Mouse (Mus musculus): ENCODE data around the gene Sgcg.

Gene Sgcg

DNA sequence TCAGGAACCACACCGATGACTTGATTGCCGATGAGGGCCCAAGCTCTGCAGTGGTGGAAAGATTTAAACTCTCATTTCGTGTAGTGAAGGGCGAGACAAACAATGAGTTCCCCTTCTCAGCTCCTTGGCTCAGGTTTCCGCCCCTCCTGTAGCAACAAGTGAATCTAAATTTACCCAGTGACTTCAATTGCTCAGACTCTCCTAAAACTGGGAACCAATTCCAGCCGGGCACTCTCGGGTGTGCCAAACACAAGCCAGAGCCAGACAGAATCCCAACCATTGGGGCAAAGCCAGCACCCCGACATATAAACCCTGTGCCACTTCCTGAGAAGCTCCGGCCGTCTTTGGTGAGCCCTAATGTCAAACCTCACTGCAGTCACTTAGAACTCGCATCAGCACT is at the start of gene Sgcg:
Sgcg (minus strand) TSS at position 139 of the 400 bp plus-strand sequence.
- no peak for DNase-seq (ENCODE audit: low read depth, low spot score)

DNA sequence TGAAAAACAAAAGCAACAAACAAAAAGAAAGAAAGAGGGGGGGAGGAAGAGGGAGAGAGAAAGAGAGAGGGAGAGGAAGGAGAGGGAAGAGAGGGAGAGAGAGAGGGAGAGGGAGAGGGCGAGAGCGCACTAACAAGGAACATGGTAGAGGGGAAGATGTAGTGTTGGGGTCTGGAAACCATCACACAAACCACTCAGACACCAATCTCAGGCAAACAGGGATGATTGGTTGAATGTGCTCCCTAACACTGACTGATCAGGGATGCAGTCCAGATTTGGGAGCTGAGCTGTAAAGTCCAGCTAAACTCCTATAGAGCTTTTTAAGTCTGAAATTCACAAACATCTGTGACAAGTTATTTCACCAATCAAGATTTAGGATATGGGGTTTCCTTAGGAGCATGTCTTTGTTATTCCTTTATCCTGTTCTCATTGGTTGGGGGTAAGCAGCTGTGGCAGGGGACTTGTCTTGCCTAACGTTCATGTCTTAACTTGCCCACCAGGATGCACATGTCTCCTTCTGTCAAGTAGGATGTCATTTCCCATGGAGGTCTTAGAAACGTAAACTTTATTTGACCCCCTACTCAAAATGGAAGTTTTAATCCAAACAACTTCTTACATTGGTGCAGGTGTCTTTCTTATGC is 45.8 kb upstream of the Sgcg start:
- no peak for DNase-seq (ENCODE audit: low read depth, low spot score)

DNA sequence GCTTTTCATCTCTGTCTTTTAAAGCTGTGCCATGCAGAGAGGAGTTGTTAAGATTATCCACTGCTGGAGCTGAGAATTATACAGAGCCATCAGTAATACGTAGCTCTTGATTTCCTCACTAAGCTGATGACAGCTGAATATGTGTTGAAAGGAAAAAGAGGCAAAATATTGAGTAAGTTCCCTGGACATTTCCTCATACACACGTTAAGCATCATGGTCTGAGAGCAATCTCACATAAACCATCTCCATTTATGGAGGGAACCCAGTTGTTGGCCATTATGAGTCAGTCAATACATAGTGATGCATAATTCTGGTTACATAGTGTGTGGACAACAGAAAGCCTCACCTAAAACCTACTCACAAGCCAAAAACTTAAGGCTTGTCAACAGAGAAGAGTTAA is 44.1 kb upstream of the Sgcg start:
- DNase-seq (ENCODE audit: low read depth, low spot score) = no peak

DNA sequence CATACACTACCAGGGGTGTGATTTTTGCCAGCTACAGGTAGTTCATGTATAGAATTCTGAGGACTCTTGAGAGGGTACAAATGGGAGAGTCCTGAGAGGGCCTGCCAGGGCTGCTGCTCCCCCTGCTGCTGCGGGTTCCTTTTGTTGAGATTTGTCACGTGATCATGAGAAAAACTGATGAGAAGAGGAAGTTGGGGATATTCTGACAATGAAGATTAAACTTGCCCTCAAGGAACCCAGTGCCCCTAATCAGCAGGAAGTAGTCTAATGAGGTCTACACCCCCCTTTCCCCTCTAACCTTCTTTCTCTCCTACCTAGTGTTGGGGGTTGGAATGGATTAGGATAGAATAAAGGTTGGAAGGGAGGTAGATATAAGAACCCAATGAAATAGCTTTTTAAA is 43.0 kb upstream of the Sgcg start:
- DNase-seq (ENCODE audit: low read depth, low spot score) = no peak

DNA sequence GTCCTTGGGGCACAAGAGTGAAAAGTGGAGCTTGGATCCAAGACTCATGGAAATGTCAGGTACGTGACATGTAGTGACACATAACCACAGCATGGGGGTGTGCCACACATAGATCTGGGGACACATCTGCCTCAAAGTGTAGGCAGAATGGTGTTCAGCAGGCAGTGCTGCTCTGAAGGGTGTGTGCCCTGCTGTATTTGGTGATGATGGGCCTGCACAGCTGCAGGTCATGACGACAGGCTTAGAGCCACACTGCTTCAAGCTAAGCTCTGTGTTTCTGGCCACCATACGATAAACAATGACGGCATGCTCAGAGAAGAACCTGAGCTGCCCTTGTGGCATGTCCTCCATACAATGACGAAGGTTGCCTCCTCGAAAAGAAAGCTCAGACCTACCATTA is 41.5 kb upstream of the Sgcg start:
- DNase-seq (ENCODE audit: low read depth, low spot score) = no peak

DNA sequence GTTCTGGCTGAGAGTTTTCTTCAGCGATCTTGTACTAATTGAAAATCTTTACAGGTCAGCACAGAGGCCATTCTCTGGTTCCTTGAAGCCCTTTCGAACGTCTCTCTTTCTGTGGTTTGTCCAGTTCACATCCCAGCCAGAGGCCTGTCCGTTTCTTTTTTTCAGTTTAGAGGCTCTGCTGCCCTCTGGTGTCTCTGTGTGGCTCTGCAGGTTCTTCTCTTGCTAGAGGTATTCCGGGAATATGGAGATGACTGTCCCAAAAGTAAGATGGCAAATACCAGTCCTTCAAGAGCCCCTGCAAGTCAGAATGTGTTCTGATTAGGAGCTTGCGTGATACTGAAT is 36.4 kb upstream of the Sgcg start:
- DNase-seq (ENCODE audit: low read depth, low spot score) = peak; percentile 58

DNA sequence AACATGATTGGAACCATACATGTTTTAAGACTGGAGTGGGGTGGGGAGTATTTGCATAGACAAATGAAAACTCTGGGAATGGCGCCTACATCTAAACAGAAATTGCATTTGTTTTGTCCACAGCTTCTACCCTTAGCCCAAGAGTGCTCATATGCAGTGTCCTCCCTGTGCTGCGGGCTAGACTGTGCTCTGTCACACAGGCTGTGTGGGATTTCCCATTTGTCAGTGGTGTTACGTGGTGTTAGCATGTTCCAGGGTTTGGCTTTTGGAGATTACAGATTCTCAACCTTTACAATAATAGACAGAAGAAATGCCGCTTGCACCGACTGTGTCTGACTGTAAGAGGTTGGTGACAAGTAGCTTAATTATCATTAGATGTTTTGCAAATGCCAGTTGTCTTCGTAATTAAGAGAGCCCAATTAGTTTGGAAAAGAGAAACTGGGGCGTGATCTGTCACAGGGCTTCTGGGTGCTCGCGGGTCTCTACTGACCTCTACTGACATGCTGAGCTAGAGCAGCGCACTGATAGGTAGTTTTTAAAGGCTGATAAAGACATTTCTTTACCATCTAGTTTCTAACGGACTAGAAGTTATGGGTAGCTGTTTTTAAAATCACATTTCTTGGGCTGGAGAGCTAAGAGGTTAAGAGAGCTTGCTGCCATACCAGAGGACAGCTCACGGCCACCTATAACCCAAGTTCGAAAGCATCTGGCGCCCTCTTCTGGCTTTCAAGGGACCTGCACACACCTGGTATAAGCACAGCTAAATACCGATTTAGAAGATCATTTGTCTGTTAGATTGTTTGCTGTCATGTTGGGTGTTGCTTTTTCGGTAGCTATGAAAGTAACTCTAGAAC is 35.8 kb upstream of the Sgcg start:
- peak; percentile 54 for DNase-seq (ENCODE audit: low read depth, low spot score)

DNA sequence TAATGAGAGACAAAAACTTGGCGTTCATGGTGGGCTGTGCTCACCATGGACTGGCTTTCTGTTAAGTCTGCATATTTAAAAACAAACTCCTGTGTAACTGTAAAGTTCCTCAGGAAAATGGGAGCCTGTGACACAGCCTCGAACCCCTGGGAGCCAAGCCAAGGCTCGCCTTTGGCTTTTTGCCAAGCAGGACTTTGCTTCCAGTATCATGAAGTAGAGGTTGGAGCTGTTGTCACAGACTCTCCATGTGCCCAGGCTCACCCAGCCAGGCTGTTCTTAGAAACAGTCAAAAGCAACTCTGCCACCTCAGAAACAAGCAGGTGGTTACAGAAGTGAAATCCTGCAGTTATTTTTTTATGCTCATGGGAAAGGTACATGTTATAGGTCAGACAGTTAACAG is 32.4 kb upstream of the Sgcg start:
- no peak for DNase-seq (ENCODE audit: low read depth, low spot score)

DNA sequence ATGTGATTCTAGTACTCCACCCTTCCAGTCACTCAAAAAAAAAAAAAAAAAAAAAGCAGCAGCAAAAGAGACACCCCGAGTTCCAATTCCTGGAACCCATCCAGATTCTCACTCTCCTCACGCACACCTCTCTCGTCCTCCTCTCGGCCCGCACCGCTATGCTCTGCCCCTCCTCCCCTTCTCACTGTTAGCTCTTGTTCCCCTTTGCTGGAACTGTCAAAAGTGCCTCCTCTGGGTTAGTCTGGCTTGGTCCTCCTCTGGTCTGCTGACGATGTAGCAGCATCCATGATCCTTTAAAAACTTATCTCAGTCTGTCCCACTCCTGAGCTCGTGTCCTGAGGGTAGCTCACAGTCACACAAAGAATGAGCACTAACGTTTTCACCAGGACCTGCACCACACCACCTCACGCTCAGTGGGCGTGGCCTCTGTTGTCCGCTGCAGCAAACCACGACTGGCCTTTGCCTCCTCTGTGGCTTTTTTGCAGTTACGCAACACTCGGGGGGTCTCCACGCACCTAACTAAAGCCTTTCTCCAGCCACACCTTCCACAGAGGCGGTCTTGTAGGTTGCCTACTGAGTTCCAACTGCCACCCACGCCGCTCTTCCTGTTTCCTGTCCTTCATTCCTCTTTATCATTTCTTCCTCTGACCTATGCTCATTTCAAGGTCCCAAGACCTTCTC is 30.5 kb upstream of the Sgcg start:
- no peak for DNase-seq (ENCODE audit: low read depth, low spot score)

DNA sequence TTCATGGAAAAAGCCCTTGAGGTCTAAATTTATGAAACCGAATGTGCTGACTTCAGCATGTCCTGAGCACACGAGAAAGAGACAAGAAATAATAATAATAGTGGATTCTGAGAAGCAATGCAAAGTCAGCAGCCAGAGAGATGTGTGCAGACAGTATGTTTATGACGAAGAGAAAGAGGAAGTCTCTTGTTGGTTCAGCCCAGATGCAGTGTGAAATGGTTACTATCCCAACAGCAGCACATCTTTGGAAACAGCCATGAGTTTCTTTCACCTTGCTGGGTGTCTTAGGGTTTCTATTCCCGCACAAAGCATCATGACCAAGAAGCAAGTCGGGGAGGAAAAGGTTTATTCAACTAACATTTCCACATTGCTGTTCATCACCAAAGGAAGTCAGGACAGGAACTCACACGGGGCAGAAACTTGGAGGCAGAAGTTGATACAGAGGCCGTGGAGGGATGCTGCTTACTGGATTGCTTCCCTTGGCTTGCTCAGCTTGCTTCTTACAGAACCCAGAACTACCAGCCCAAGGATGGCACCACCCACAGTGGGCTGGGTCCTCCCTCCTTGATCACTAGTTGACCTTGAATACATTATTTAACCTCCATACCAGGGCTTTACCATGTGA is 20.5 kb upstream of the Sgcg start:
- no peak for DNase-seq (ENCODE audit: low read depth, low spot score)

DNA sequence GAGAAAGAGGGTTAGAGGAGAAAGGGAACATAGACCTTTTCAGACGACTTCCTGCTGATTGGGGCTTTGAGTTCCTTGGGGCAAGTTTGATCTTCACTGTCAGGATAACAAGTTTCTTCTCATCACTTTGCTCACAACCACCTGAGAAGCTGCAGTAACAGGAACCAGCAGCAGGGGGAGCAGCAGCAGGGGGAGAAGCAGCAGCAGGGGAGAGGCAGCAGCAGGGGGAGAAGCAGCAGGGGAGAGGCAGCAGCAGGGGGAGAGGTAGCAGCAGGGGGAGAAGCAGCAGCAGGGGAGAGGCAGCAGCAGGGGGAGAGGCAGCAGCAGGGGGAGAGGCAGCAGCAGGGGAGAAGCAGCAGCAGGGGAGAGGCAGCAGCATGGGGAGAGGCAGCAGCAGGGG is 19.0 kb upstream of the Sgcg start:
- DNase-seq (ENCODE audit: low read depth, low spot score) = peak; percentile 32

DNA sequence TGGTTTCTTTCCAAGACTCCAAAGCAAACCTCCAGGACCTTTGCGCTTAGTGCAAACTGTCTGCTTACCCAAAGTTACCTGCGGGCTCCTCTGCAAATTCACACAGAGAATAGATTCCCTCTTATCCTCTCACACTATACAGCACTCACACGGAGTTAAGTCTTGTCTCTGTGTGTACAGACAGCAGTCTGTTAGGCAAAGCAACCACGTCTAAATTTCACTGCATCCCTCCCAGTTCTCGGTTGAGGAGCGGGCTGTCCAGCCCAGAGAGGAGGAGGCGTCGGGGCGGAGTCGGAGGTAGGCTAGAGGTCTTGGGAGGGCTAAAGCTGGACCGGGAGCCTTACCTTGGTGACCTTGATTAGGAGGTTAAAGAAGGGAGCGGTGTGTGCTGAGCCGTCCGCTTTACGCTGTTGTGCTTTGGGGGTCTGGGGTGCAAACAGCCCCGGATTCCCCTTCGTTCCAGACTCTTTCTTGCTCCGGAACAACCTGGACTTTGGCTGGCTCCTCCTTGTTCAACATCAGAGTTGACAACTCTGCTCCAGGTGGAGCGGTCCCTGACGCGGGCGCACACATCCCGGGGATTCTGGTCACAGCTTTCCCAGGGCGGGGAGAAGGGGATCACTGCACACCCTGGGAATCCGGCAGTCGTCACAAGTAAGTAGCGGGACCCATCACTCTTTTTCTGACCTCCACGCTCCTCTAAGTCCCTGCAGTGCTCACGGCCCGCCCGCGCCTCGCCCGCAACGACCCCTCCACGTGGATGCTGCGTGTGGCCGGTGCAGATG is 16.3 kb upstream of the Sgcg start:
- no peak for DNase-seq (ENCODE audit: low read depth, low spot score)

DNA sequence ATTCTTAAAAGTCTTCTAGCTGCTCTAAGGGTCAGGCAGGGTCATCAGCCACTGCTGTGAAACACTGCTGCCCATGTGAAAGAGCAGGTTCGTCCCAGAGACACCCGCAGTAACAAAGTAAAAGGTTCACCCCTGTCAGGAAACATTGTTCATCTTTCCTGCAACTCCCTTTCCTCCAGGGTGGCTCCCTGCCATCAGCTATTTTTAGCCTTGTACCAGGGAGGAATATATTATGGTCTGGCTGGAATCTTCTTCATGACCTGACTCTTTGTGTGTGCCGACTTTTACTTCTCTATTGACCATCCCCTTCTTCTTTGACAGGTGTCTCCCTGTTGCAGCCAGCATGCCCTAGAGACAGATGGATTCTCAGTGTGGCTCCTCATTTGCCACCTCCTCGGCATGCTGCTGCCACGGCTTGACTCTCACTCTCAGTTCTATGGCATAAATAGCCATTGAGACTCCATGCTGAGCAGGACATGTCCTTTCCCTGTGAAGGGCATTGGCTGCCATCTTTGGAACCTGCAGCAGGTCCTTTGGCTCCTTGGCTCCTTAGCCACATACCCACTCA is 9.7 kb upstream of the Sgcg start:
- no peak for DNase-seq (ENCODE audit: low read depth, low spot score)

DNA sequence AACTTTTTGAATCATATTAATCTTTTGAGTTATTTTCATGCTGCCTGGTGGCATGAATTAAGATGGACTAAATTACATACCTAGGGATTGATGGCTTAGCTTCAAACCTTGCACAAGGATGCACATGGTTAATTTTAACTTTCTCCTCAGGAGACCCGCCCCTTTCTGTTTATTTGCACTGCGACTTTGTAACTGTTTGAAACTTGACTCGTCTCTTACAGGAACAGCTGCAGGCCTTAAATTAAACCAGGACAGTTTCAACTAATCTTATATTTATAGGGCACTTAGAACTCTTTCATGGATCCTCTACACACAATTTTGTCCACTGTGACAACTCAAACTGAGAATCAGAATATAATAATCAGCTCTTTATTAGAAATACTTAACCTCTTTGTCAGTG is 794 bp upstream of the Sgcg start:
- no peak for DNase-seq (ENCODE audit: low read depth, low spot score)

DNA sequence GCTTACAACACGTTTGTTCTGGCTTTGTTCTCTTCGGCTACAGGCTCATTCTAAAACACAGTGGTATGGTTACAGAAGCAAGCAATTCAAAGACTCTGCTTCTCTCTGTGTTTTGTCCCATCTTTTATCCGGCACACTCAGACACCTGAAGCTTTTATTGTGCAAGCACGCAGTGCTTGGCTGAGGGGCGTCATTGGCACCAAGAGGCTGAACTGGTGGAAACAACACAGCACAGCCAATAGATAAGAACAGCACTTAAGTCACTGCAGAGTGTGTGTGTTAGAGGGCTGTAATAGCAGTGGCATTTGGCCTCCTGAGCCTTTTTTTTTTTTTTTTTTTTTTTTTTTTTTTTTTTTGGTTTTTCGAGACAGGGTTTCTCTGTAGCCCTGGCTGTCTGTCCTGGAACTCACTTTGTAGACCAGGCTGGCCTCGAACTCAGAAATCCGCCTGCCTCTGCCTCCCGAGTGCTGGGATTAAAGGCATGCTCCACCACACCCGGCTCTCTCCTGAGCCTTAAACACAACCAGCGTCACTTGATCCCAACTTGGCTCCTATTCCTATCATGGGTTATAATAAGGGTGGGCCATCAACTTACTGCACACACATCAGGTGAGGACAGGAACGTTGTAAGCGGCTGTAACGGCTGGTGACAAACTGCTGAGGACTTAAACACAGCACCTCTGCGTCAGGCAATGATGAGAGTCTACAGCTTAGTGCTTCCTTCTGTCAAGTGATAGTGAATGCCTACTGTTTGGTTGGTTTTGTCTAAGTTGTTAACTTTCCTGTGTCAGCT is 5.5 kb downstream of the Sgcg start:
- no peak for DNase-seq (ENCODE audit: low read depth, low spot score)

DNA sequence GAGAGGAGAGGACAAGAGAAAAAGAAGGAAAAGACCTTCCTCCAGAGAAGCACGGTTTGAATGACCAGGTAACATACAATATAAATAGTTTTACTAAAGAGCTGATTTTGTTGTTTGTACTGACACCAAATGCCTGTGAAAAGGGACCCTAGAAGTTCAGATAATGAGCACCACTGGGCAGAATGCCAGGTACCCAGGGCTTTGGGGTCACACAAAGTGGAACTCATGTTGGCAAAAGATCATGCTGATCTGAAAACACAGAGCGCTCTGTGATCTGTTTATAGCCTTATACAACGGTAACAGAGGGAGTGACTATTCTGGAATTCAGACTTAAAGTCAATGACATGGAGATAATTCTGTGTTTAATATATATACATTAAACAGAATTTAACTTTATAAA is 11.8 kb downstream of the Sgcg start:
- no peak for DNase-seq (ENCODE audit: low read depth, low spot score)

DNA sequence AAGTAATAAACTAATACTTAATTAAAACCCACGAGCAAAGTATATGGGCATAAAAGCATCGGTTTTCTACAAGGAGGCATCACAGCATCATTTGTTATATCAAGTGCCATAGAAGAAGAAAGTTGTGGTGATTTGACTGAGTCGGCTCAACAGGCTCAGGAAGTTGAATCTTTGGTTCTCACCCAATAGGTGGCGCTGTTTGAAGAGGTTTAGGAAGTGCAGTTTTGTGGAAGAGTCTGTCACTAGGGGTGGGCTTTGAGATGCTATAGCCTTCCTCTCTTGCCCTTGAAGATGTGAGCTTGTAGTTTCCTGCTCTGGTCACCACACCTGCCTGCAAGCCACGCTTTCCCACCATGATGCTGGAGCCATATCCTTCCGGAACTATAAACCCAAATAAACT is 15.7 kb downstream of the Sgcg start:
- DNase-seq (ENCODE audit: low read depth, low spot score) = peak; percentile 24

DNA sequence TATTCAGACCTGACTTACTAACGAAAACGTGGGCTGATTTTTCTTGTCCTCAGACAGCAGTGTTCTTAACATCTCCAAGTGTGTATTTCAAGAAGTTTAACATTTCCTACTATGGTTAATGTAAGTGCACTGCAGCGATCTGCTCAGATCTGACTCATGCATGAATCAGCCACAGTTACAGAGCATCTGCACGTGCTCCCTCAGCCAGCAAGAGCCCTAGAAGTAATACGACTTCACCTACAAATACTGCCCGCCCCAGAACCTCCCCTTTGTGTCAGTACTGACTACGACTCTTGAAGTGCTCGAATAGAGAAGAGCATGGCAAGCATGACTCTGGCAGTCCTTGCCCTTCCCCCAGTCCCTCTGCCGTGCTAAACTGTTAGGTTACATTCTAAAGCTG is 19.5 kb downstream of the Sgcg start:
- peak; percentile 84 for DNase-seq (ENCODE audit: low read depth, low spot score)

DNA sequence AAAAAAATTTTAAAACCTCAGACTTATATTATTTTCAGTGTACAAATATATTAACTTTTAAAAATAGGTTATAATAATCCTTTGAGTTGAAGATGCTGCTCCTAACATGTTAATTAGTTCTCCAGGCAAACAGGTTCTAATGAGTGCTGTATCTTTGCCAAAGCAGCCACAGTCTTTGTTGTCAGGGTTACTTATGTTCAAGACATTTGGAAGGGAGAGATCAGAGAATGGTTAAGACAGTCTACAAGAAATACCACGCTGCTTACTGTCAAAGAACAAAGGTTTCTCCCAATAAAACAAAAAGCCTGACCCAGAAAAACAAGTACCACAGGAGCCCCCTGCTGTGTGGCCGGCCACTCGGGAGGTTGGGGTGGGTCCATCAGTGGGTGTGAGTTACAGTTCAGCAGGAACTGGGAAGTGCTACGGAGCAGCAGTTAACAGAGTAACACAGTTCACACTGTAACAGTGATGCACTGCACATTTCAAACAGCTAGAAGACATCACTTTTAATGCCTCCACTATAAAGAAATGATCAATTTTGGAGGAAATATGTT is 21.1 kb downstream of the Sgcg start:
- no peak for DNase-seq (ENCODE audit: low read depth, low spot score)

DNA sequence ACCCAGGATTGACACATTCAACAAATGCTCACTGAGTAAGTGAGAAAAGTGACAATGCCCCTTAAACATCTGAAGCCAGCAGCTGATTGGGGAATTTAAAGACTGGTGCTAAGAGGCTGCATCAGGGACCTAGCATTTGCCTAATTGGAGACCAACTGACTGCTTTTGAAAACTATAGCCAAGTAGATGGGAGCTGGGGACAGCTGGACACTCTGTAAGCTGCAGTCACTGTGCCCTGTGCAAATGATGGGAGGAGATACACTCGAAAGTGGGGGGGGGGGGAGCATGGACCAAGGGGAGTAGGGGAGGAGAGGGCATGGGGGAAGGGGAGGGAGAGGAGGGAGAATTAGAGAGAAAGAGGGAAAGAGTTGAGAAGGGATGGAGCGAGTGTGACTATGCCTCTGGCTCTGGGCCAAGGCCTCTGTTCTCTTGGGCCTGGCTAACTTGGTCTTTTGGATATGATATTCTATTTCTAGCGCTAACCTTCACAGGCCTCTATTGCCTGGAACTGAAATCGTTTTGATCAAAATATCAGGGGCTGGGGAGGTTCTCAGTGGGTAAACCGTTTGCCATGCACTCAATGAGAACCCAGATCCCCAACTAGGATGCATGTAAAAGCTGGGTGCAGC is 22.3 kb downstream of the Sgcg start:
- no peak for DNase-seq (ENCODE audit: low read depth, low spot score)
